Mouse (Mus musculus): ENCODE data around the gene Mknk2.

The Mknk2 gene

DNA sequence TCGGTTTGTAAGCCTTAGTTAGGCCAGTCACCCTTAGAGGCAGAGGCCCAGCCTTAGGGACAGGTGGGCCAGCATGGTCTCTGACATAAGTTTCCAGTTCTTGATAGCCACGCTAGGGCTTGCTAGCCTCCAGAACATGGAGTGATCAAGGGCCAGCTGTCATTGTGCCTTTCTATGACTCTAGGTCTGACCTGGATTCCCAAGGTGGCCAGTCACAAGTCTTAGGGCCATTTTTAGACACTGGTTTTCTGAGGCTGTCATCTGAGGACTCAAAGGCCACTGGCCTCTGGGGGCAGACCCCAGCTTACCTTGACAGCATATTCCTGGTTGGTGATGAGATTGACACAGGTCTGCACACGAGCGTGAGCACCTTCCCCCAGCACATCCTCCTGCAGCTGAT is 6.7 kb downstream of the Mknk2 start:
- in situ Hi-C loops (cut with MboI; ENCODE audit: low sequenced_read_pairs), result no loop called here

DNA sequence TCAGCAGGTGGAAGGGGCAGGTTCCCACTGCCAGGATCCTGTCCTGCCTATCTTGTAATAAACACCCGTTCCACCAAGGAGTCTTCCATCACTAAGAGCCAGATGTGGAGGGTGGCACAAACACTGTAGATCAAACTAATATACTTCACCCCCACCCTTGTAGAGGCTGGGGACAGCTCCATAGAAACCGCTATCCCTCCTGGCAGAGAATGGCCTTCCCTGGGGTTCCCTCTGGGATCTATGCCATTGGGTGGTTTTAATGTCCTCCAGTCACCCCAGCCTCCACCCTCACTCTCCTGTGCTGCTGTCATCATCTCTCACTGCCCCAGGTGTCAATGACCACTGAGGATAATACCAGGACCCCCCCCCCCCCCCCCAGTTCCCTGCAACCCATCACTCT is 7.4 kb downstream of the Mknk2 start:
- in situ Hi-C loops (cut with MboI; ENCODE audit: low sequenced_read_pairs), result no loop called here

DNA sequence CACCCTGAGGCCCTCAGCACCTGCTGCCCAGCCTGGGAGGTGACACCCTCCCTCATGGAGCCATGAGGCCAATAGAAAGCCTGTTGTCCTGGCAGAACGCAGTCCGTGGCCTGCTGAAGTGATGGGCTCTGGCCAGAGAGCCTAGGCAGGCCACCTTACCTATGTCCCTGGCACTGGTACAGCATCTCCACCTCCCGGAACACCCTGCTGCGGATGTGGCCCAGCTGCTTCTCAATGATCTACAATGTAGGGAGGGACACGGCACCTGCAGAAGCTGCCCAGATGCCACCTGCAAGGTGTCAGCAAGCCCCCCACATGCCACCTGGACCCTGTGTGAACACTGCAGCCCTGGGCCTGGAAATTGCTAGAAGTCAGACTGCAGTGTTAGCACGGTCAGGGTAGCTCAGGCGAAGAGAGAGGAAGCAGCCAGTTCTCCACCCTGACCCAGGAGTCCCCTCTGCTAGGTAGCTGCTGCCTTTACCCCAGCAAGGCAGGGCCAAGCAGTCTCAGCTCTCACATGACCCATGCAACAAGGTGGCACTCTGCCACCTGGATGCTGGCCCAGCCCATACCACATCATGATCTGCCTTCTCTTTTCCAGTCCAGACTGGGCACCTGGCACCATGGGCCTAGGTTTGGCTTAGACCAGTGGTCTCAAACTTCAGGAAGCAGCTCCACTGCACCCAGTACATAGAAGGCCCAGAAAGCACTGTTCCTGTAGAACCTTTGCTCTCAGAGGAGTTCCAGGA is 8.0 kb downstream of the Mknk2 start:
- in situ Hi-C loops (cut with MboI; ENCODE audit: low sequenced_read_pairs), result no loop called here

DNA sequence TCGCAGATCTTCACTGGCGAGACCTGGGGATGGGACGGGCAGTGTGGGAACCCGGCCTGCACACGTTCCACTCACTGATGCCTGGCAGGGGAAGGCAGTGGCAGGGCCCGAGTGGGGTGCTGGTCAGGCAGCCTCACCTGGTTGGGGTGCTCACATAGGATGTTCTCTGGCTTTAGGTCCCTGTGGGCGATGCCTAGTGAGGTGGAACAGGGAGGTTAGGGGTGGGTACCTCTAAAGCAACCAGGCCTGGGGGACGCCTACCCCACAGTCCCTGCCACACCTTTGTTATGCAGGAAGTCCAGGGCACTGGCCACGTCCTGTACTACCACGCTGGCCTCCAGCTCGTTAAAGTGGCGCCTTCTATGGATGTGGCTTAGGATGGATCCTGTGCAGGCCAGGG is 8.9 kb downstream of the Mknk2 start:
- in situ Hi-C loops (cut with MboI; ENCODE audit: low sequenced_read_pairs), result no loop called here

DNA sequence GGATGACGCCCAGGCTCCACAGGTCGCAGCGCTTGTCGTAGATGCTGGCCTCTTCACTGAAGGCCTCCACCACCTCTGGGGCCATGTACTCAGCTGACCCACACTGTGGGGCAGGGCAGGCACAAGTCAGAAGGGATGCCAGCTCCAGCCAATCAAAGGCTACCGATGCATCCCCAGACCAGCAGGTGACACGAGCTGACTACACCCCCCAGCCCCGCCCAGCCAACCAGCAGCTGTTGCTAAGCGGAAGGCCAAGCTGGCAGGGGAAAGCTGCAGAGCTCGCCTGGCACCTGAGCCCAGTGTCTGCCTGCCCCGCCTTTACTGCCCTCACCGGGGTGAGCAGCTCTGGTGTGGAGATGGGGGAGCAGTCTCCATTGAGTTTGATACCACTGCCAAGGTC is 9.3 kb downstream of the Mknk2 start:
- in situ Hi-C loops (cut with MboI; ENCODE audit: low sequenced_read_pairs), result no loop called here

DNA sequence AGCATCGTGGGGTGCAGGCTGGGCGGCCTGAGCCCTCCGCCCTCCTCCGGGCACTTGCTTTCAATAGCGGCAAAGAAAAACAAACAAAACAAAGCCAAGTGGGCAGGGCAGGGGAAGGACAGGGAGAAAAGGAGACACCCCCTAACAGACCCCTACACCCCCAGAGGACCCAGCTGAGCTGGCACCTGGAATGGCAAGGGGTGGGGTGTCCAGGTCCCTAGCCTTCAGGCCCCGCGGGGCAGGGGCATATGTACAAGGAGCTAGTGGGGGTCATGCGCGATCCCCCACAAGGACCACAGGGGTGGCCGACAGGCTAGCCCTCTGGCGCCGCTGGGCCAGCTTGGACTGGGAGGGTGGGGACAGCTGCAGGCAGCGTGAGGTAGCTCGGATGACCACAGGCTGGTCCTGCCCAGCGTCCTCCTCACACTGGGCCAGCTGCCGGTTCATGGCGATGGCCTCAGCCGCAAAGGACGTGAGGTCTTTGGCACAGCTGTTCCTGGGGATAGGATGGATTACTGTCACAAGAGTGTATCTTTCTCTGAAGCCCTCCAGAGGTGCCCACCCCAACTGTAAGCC is 11.0 kb downstream of the Mknk2 start:
- in situ Hi-C loops (cut with MboI; ENCODE audit: low sequenced_read_pairs), result no loop called here

DNA sequence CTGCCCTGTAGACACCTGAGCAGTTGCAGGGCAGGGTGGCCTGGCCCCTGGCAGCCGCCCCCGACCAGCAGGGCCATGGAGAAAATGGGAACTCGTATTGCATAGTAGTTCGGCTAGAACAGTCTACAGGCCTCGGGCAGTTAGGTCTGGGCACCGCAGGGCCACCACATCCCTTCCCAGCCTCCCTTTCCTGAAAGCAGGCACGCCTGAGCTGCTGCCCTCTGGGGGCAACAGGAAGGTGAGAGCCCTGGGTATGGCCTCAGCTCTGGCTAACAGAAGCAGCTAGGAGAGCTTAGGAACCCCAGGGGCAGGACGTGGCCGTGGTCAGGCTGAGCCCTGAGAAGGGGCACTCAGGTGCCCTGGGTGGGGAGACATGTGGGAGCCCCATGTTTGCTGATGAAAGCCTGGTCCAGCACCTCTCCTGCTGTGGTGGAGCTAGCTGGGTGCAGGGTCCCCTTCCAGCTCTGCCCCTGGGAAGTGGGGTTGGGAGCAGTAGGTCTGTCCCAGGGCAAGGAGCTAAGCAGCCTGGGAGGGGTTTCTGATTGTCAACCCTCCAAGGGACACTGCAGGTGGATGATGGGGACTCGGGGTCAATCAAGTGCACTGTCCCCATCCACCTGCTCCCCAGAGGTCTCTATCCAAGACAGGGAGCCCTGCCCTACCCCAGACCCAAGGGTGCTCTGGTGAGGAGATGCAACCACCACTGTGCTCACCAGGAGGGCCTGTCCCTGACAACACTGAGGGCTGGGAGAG is 11.8 kb downstream of the Mknk2 start:
- in situ Hi-C loops (cut with MboI; ENCODE audit: low sequenced_read_pairs), result no loop called here

DNA sequence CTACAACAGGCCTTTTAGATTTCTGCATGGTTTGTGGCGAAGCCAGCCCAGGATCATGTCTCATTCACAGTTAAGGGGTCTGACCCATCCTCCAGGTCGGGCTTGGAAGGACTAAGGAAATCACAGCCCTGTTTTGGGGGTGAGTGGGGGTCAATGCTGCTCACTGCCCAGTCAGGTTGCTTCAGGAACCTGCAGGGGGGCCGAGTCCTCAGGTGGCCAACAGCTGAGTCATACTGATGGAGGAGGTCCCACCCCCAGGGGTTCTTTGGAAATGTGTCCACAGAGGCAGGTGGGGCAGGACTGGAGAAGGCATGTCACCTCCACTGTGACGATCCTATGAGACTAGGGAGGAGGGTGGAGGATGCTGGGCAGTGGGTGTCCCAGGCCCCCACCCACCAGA is 12.5 kb downstream of the Mknk2 start:
- in situ Hi-C loops (cut with MboI; ENCODE audit: low sequenced_read_pairs), result no loop called here

DNA sequence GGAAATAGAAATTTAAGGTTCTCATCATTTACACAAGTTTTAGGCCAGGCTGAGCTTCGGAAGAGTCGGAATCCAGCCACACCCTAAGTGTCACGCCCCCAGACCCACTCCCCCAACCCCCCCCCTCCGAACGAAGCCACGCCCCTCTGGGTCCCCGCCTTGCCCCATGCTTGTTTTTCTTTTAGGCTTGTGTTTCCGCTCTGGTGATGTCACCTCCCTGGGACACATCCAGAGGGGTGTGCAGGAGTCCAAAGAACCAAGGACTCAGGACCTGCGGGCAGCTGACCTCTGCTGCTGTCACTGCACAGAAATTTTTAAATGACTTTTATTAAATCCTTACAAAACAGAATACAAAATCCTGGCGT is 12.9 kb downstream of the Mknk2 start:
- in situ Hi-C loops (cut with MboI; ENCODE audit: low sequenced_read_pairs), result no loop called here

DNA sequence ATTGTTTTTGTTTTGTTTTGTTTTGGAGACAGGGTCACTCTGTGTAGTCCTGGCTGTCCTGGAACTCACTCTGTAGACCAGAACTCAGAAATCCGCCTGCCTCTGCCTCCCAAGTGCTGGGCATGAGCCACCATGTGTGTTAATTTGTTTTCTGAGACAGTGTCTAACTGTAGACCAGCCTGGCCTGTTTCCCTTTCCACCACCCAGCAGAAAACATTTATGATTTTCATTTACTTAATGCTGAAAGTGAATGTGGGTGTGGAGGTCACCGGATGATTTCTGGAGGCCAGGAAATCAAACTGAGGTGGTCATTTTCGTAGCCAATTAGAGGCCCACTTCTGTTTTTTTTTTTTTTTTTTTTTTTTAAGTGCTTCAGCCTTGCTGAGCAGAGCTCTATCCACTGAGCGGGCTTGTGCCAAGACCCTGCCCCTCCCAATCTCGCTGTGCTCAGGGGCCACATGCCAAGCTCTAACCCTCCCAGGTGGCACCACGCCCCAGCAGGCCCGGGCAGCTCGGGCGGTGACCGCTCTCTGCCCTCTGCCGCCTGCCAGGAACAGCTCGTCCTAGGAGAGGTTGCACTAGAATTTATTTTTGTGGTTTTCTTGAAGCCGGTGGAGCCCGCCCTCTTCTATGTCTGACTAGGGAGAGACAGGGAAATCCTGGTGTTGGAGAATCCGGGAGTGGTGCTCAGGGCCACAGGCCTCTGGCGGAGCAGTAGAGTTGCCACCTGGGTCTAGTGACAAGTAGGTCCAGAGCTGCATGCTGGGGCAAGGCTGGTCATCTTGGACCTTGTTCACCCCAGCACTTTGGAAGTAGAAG is 13.5 kb downstream of the Mknk2 start:
- in situ Hi-C loops (cut with MboI; ENCODE audit: low sequenced_read_pairs), result no loop called here

DNA sequence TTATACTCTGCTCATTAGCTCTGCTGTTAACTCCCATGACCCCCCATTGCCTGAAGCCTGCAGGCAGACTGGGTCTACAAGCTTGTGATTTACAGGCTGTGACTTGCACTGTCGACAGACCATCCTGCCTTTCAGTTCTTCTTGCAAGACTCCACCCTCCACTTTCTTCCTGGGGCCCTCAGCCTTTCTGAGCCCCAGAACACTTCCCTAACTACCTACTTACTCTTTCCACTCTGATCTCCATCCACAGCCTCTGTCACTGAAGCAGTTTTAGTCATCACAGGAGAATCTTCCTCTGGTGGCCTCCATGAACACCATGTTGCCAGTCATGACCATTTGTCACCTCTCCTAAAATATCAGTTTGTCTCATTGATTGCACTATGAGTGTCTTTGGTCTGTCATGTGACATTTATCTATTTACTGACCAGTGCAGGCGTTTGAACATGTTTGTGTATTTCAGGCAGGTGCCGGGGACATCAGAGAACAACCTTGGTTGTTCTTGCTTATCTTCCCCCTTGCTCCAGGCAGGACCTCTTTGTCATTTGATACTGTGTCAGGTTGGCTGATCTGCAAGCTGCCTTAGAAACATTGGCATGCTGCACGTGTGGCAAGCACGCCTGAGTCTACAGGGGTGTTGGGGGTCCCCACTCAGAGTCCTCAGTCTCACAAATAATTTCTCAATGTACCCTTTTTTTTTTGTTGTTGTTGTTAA is 14.3 kb downstream of the Mknk2 start:
- in situ Hi-C loops (cut with MboI; ENCODE audit: low sequenced_read_pairs), result no loop called here

DNA sequence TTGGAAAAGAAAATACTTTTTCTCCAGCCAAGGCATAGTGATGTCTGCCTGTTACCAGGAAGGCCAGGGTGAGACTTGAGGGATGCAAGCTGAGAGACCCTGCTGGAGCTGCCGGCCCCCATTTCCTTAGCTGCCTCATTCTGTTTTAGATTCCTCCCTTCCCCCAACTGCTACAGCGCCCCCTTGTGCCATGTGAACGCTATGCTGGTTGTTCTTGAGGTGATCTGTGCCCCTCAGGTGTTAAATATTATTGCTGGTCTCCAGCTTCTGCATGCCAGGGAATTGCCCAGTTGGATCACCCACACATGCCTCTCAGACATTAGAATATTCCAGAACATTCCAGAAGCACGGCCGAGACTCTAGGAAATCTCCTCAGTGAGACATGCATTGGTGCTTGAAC is 16.8 kb downstream of the Mknk2 start:
- in situ Hi-C loops (cut with MboI; ENCODE audit: low sequenced_read_pairs), result no loop called here

DNA sequence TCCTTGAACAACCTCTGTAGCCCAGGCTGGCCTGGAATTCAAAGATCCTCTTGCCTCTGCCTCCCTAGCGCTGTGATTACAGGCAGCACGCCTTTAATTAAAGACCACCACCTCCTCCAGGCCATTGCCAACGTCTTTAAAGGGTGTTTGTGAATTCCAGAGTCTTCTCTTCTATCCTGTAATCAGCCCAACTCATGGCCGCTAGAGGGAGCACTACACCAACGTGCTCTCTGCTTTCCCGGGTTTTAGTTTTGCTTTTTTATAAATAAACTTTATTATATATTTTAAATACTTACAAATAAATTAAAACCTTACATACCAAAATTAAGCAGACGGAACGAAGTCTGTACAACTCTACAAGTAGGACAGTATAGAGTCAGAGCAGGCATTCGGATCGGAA is 18.7 kb downstream of the Mknk2 start:
- in situ Hi-C loops (cut with MboI; ENCODE audit: low sequenced_read_pairs), result no loop called here

DNA sequence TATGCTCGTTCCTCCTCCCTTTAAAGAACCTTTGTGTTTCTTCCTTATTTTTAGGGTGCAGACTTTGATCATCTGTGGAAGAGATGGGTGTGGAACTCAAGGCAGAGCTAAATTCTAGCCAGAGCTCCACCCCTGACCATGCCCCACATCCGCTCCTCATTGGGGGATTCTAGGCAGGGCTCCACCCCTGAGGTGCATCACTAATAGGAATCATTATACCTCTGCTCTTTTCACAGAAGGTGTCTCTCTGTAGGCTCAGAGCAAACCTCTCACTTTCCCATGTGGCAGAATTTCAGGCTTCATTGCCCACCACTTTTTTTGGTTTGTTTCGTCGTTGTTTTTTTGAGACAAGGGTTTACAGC is 19.1 kb downstream of the Mknk2 start:
- in situ Hi-C loops (cut with MboI; ENCODE audit: low sequenced_read_pairs), result no loop called here

DNA sequence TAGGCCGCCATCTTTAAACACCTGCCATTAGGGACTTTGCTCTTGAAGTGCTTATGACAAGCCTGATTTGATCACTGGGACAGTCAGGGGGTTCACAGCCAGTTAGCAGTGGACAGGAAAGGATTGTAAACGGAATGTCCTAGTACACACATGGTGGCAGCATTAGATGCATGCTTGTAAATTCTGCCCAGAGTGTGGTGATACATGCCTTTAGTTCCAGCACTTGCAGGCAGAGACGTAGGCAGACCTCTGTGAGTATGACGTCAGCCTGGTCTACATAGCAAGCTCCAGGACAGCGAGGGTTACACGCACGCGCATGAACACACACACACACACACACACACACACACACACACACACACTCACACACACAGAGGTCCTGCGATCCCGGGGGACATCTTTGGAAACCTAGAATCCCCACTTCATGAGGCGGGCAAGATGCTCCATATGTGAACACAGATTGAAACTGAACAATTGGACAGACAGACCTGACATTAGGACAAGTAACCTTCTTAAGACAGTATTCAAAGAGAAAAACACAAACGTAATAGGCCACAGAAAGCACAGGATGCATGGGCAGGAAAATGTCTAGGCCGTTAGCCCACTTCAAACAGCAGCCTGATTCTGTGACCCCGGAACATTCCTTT is 19.6 kb downstream of the Mknk2 start:
- in situ Hi-C loops (cut with MboI; ENCODE audit: low sequenced_read_pairs), result no loop called here

DNA sequence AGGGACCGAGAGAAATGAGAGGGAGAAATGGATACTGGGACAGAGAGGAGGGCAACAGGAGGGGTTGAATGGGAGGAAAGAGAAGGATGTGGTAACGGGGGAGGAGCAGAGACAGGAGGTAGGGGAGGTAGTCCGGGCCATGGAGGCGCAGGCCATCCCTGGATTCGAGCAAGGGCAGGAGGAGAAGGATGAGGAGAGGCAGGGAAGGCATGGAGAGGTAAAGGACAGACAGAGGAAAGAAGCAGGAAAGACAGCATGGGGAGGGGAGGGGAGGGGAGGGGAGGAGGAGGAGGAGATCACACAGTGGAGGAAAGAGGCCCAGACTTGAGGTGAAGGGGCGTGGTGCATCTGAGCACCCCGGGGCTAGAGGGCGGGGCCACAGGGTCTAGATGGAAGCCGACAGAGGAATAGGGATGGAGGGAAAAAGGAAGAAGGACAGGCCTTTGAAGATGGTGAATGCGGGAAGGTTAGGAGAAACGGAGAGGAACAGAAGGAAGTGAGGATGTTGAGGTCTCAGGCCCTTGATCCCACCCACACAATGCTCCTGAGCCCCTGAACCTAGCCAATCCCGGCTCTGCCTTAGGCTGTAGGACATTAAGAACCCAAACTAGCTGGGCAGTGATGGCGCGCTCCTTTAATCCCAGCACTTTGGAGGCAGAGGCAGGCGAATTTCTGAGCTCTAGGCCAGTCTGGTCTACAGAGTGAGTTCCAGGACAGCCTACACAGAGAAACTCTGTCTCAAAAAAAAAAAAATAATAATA is 20.9 kb downstream of the Mknk2 start, which contains the start of gene Btbd2:
Gene Btbd2, minus strand, starts transcription at position 209 of the 761 bp plus-strand sequence.
- in situ Hi-C loops (cut with MboI; ENCODE audit: low sequenced_read_pairs), result no loop called here

DNA sequence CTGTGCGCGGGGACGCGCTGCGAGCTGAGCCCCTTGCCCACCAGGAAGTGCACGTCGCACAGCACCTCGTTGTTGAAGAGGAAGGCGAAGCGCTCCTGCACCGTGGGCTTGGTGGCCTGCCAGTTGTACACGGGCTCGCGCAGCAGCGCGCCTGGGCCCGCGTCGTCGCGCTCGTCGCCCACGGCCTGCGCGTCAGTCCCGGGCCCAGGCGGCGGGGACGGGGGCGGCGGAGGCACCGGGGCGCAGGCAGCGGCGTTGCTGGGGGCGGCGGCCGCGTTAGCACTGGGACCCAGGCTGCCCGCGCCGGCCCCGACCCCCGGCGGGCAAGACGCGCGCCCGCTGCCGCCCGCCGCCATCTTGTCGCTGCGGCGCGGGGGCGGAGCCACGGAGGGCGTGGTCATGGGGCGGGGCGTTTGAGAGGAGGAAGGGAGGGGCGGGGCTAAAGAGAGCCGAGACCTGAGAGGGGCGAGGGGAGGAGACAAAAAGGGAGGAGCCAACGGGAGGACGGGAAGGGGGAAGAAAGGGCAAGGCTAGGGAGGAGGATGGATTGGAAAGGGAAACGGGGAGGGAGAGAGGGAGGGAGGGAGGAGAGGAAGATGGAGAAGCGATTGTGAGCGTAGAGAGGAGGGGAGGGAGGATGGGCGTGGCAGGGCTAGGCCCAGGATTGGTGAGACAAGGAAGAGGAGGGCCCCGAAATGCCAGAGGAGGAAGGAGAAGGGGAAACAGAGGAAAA is 21.6 kb downstream of the Mknk2 start:
- in situ Hi-C loops (cut with MboI; ENCODE audit: low sequenced_read_pairs), result no loop called here

DNA sequence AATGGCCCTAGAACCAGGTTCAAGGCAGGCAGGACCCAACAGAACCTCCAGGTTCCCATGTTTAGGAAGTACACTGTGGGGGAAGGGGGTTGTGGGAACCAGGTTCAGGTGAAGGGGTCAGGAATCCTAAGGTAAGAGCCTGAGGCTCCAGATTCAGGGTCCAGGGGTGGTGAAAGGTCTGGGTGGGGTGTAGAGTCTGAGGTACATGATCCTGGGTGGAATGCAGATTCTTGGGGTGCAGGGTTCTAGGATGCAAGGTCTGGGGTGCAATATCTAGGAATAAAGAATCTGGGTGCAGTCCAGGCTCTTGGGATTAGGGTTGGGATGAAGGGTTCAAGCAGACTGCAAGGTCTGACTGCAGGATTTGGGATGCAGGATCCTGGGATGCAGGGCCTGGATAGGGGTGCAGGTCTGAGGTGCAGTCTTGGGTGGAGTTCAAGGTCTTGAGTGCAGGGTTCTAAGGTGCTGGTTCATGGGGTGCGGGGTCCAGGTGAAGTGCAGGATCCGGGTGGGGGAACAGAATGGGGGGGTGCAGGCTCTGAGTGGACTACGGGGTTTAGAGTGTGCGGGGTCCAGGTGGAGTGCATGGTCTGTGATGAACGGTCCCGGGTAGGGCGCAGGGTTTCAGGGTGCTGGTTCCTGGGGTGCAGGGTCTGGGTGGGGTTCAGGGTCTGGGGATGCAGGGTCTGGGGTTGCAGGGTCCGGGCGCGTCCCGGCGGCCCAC is 22.3 kb downstream of the Mknk2 start:
- in situ Hi-C loops (cut with MboI; ENCODE audit: low sequenced_read_pairs), result no loop called here

Data from CH12F3 (cell line).